Mouse (Mus musculus) erythroblast, embryonic 14.5 days (primary cell): ENCODE data around the gene LTO1.

Experiments
- GATA1 ChIP-seq: IDR thresholded peaks from 2 replicates; pipeline ENCODE4 v1.6.1; 2012; ENCODE audit warnings: low read length, inconsistent platforms, mixed read lengths
- TAL1 ChIP-seq: IDR thresholded peaks from 3 replicates; pipeline ENCODE4 v1.6.1; 2012; ENCODE audit warnings: low read length, inconsistent platforms, mixed read lengths

- TF ChIP-seq GATA1 (no peak), TAL1 (no peak)
Observed at GRCm38 (mm10) chr7:144938661-144939343, 23.9 kb downstream of the LTO1 start.
